Mouse (Mus musculus): ENCODE measurements around the gene Cdk7.

- TF ChIP-seq CTCF (IDR thresholded peaks at IDR 0.05; ENCODE audit: low read depth, low read length) (no peak), POLR2A (IDR thresholded peaks at IDR 0.05; ENCODE audit: borderline replicate concordance, low read depth, low read length) (no peak)
Measured at GRCm38 (mm10) chr13:100675936-100676635, 54.7 kb downstream of the Cdk7 start.

Data from bone marrow macrophage, adult 2 months (primary cell).